Mouse (Mus musculus): ENCODE results near the gene Pef1.

GRCm38 (mm10) chr4:130171951-130172765, 69.8 kb downstream of the Pef1 start:
- TF ChIP-seq MAFK (IDR thresholded peaks at IDR 0.05; ENCODE audit: insufficient read depth, low read depth, low read length) (no peak), HCFC1 (IDR thresholded peaks at IDR 0.05; ENCODE audit: borderline replicate concordance, insufficient read depth, low read length) (no peak)
